9 mouse cellular contexts compared by ENCODE assay signal in genomic region chr8:110719898-110720653, GRCm38 (mm10). TPM values are rescaled to one million over a fixed set of nuclear protein-coding genes. Genes with fewer than 3 reads are reported as not detected.
DNase-seq lines count a peak whose midpoint lies in the region; ATAC-seq and TF ChIP-seq lines count a peak whose summit lies in the region.
"Had no signal": no experiment of that assay in that cellular context is flagged by ENCODE, and none has a peak within 500 bp of the region (broad histone marks: within the 10 kb centered on the region; RNA-seq: fewer than 3 reads in every experiment).

No protein-coding gene starts in this region.

- H3K9ac ChIP-seq in liver, adult 2 months (ENCODE audit: low read depth, low read length), result no peak overlapping the region
- no peak overlapping the region for H3K9ac ChIP-seq in liver, postnatal 0 days (replicated peaks)
- H3K9ac ChIP-seq in forebrain, embryonic 14.5 days (ENCODE audit: low read length), result peak overlapping the region; percentile 87
- no peak overlapping the region for H3K9ac ChIP-seq in intestine, embryonic 14.5 days (ENCODE audit: low read length)
- no peak overlapping the region for H3K9ac ChIP-seq in neural tube, embryonic 14.5 days (replicated peaks; ENCODE audit: low read depth, low read length)

- no peaks in the 10 kb centered on the region for H3K79me2 ChIP-seq in liver, adult 2 months (ENCODE audit: control insufficient read depth, insufficient read depth, low read length)

- H3K4me2 ChIP-seq in liver, postnatal 0 days (ENCODE audit: low read depth, low read length), result no peak overlapping the region
- H3K4me2 ChIP-seq in forebrain, embryonic 14.5 days (ENCODE audit: low read length), result peak overlapping the region; percentile 54
- peak overlapping the region; percentile 70; the same call in 1 of the 2 replicates for H3K4me2 ChIP-seq in intestine, embryonic 14.5 days (ENCODE audit: low read length)
- H3K4me2 ChIP-seq in neural tube, embryonic 14.5 days (ENCODE audit: low read depth, low read length), result peak overlapping the region; percentile 97

- DNase-seq in liver, adult 2 months (ENCODE audit: extremely low read depth, low read depth, low spot score), result no peak
- DNase-seq in liver, postnatal 0 days, result no peak
- DNase-seq in forebrain, embryonic 14.5 days (ENCODE audit: low spot score), result no peak
- no peak for DNase-seq in intestine, embryonic 14.5 days (ENCODE audit: low spot score)
- DNase-seq in natural killer cell, adult 2 months (ENCODE audit: low spot score in 2 of 2), result no peak
- DNase-seq in right cerebral cortex, adult 2 months (ENCODE audit: low spot score in 2 of 2), result no peak
- DNase-seq in adrenal gland, adult (ENCODE audit: inconsistent age in 2 of 2, low spot score in 1 of 2), result no peak
- DNase-seq: liver, embryonic 13.5 days had no signal

- no peaks in the 10 kb centered on the region; the same call in 1 of the 2 replicates for H3K4me1 ChIP-seq in liver, adult 2 months (ENCODE audit: control insufficient read depth, insufficient read depth, low read length)
- H3K4me1 ChIP-seq in liver, postnatal 0 days (ENCODE audit: insufficient read depth), result peaks cover 4% of the 10 kb centered on the region; the same call in 1 of the 2 replicates
- peaks cover 24% of the 10 kb centered on the region for H3K4me1 ChIP-seq in forebrain, embryonic 14.5 days (ENCODE audit: control insufficient read depth, insufficient read depth, low read length)
- H3K4me1 ChIP-seq in intestine, embryonic 14.5 days (replicated peaks; ENCODE audit: control insufficient read depth, insufficient read depth, low read length), result peaks cover 83% of the 10 kb centered on the region
- peaks cover 63% of the 10 kb centered on the region for H3K4me1 ChIP-seq in neural tube, embryonic 14.5 days (ENCODE audit: control insufficient read depth, insufficient read depth, low read length)

- no peak for TF ChIP-seq EP300 in liver, postnatal 0 days (IDR thresholded peaks at IDR 0.05; ENCODE audit: low read depth)

- H3K27me3 ChIP-seq in liver, adult 2 months (ENCODE audit: control insufficient read depth, insufficient read depth, low read length), result no peaks in the 10 kb centered on the region
- peaks cover 17% of the 10 kb centered on the region for H3K27me3 ChIP-seq in liver, postnatal 0 days (ENCODE audit: insufficient read depth, low read length)
- H3K27me3 ChIP-seq in forebrain, embryonic 14.5 days (replicated peaks; ENCODE audit: control insufficient read depth, insufficient read depth, low read length), result no peaks in the 10 kb centered on the region
- no peaks in the 10 kb centered on the region for H3K27me3 ChIP-seq in intestine, embryonic 14.5 days (replicated peaks; ENCODE audit: control insufficient read depth, insufficient read depth, low read length)
- no peaks in the 10 kb centered on the region for H3K27me3 ChIP-seq in neural tube, embryonic 14.5 days (ENCODE audit: control insufficient read depth, insufficient read depth, low read length)

- no peaks in the 10 kb centered on the region for H3K9me3 ChIP-seq in liver, postnatal 0 days (ENCODE audit: low read length)
- no peaks in the 10 kb centered on the region for H3K9me3 ChIP-seq in forebrain, embryonic 14.5 days (replicated peaks; ENCODE audit: control insufficient read depth, low read length)
- no peaks in the 10 kb centered on the region for H3K9me3 ChIP-seq in intestine, embryonic 14.5 days (ENCODE audit: control insufficient read depth, low read length)
- no peaks in the 10 kb centered on the region for H3K9me3 ChIP-seq in neural tube, embryonic 14.5 days (ENCODE audit: control insufficient read depth, low read length)
- H3K9me3 ChIP-seq: liver, embryonic 13.5 days had no signal

- no peaks in the 10 kb centered on the region for H3K36me3 ChIP-seq in liver, adult 2 months (ENCODE audit: control insufficient read depth, insufficient read depth, low read length)
- no peaks in the 10 kb centered on the region for H3K36me3 ChIP-seq in liver, postnatal 0 days (replicated peaks; ENCODE audit: insufficient read depth, low read length)
- peaks cover 8% of the 10 kb centered on the region; the same call in 1 of the 2 replicates for H3K36me3 ChIP-seq in forebrain, embryonic 14.5 days (ENCODE audit: control insufficient read depth, insufficient read depth, low read length)
- H3K36me3 ChIP-seq in intestine, embryonic 14.5 days (ENCODE audit: control insufficient read depth, insufficient read depth, low read length), result no peaks in the 10 kb centered on the region
- no peaks in the 10 kb centered on the region for H3K36me3 ChIP-seq in neural tube, embryonic 14.5 days (ENCODE audit: control insufficient read depth, insufficient read depth, low read length)
- H3K36me3 ChIP-seq: liver, embryonic 13.5 days had no signal

- no peak overlapping the region for H3K4me3 ChIP-seq in liver, adult 2 months (ENCODE audit: insufficient read depth, low read depth, low read length)
- no peak overlapping the region for H3K4me3 ChIP-seq in liver, postnatal 0 days (ENCODE audit: low read depth, low read length)
- no peak overlapping the region for H3K4me3 ChIP-seq in forebrain, embryonic 14.5 days (ENCODE audit: low read depth, low read length)
- H3K4me3 ChIP-seq in intestine, embryonic 14.5 days (ENCODE audit: low read depth, low read length), result no peak overlapping the region
- no peak overlapping the region for H3K4me3 ChIP-seq in neural tube, embryonic 14.5 days (ENCODE audit: low read depth, low read length)

- ATAC-seq in liver, postnatal 0 days, result no peak
- no peak for ATAC-seq in forebrain, embryonic 14.5 days
- ATAC-seq in intestine, embryonic 14.5 days (replicated peaks; ENCODE audit: low FRiP score, low TSS enrichment, low read depth), result no peak
- ATAC-seq in neural tube, embryonic 14.5 days (ENCODE audit: low read depth), result no peak

- no peak for TF ChIP-seq POLR2A in liver, adult 2 months (IDR thresholded peaks at IDR 0.05; ENCODE audit: extremely low read depth, insufficient read depth, low read length)

- WGBS in liver, adult 2 months, result 69% methylated on average over 6 of the region's 6 CpGs
- WGBS in liver, postnatal 0 days (ENCODE audit: insufficient replicate concordance), result 53% methylated on average over 6 of the region's 6 CpGs
- WGBS in forebrain, embryonic 14.5 days, result 54% methylated on average over 6 of the region's 6 CpGs
- 41% methylated on average over 6 of the region's 6 CpGs for WGBS in intestine, embryonic 14.5 days
- 58% methylated on average over 6 of the region's 6 CpGs for WGBS in neural tube, embryonic 14.5 days

- 0 out of 2 replicates have a peak overlapping the region, but pooled peaks have one; percentile 1 for H3K27ac ChIP-seq in liver, adult 2 months (replicated peaks; ENCODE audit: insufficient read depth, low read depth, low read length)
- H3K27ac ChIP-seq in liver, postnatal 0 days (ENCODE audit: low read depth), result no peak overlapping the region
- peak overlapping the region; percentile 0; the same call in 1 of the 2 replicates for H3K27ac ChIP-seq in forebrain, embryonic 14.5 days (ENCODE audit: low read depth, low read length)
- H3K27ac ChIP-seq in intestine, embryonic 14.5 days (ENCODE audit: low read depth), result peak overlapping the region; percentile 74
- H3K27ac ChIP-seq in neural tube, embryonic 14.5 days (ENCODE audit: low read depth, low read length), result peak overlapping the region; percentile 1; the same call in 1 of the 2 replicates
- H3K27ac ChIP-seq: liver, embryonic 13.5 days had no signal

- TF ChIP-seq CTCF in liver, adult 2 months (IDR thresholded peaks at IDR 0.05; ENCODE audit: low read depth, low read length), result no peak
- TF ChIP-seq CTCF in liver, postnatal 0 days (IDR thresholded peaks at IDR 0.05; ENCODE audit: low read depth), result no peak

RNA-seq across cellular contexts. Expression of gene Mtss1l, which starts 1.2 kb away (rescaled TPM):
- 0.55 and 0.94 TPM in 2 replicates for total RNA-seq in liver, adult 2 months (2014; rRNA removed)
- 2.5 and 3.7 TPM in 2 replicates for polyA plus RNA-seq in liver, adult 2 months (2012; rRNA removed)
- polyA plus RNA-seq in liver, postnatal 0 days (2015; fragmentation: Nextera tagmentation; extraction: Ambion mirVana), result 0.95 and 1.2 TPM in 2 replicates
- 16.5 and 20.1 TPM in 2 replicates for polyA plus RNA-seq in forebrain, embryonic 14.5 days (2014; fragmentation: Nextera tagmentation; extraction: Ambion mirVana)
- 9.9 and 10.4 TPM in 2 replicates for polyA plus RNA-seq in intestine, embryonic 14.5 days (2014; fragmentation: Nextera tagmentation; extraction: Ambion mirVana)
- polyA plus RNA-seq in neural tube, embryonic 14.5 days (2014; fragmentation: Nextera tagmentation; extraction: Ambion mirVana), result 23.9 and 24.9 TPM in 2 replicates
